Mouse (Mus musculus) gonadal fat pad, adult 2 months (tissue): ENCODE measurements around the gene Cped1. TPM values are rescaled to one million over a fixed set of nuclear protein-coding genes. Genes with fewer than 3 reads are reported as not detected.

Source experiments
- DNase-seq: peaks from one replicate; pipeline ENCODE4 v3.0.0-alpha.2; 2012; ENCODE audit warnings: low read depth
- polyA plus RNA-seq: library from polyadenylated mRNA; depleted of rRNA; stranded (reverse); fragments of >200 nt; gene quantifications from 2 replicates; pipeline ENCODE4 v1.2.3, GENCODE M21; 2012

Cped1 gene
- polyA plus RNA-seq, 1 experiment = 31.6 TPM

GRCm38 (mm10) chr6:22000086-22000485 lies 14.4 kb downstream of the Cped1 start:
- DNase-seq = no peak

GRCm38 (mm10) chr6:22000881-22001280 lies 15.2 kb downstream of the Cped1 start:
- DNase-seq = no peak

GRCm38 (mm10) chr6:22001284-22001916 lies 15.7 kb downstream of the Cped1 start:
- DNase-seq = no peak

- DNase-seq = no peak
Measured at GRCm38 (mm10) chr6:22002521-22003199, 16.9 kb downstream of the Cped1 start.

GRCm38 (mm10) chr6:22003200-22003587 lies 17.5 kb downstream of the Cped1 start:
- DNase-seq = no peak

GRCm38 (mm10) chr6:22003959-22004543 lies 18.3 kb downstream of the Cped1 start:
- DNase-seq = no peak

GRCm38 (mm10) chr6:22008346-22008745 lies 22.6 kb downstream of the Cped1 start:
- DNase-seq = no peak

GRCm38 (mm10) chr6:22010258-22010657 lies 24.5 kb downstream of the Cped1 start:
- no peak for DNase-seq

GRCm38 (mm10) chr6:22010761-22011281 lies 25.1 kb downstream of the Cped1 start:
- no peak for DNase-seq

- DNase-seq = no peak
Measured at GRCm38 (mm10) chr6:22011546-22011945, 25.8 kb downstream of the Cped1 start.

GRCm38 (mm10) chr6:22012099-22012498 lies 26.4 kb downstream of the Cped1 start:
- no peak for DNase-seq

GRCm38 (mm10) chr6:22012501-22012900 lies 26.8 kb downstream of the Cped1 start:
- DNase-seq = no peak

- no peak for DNase-seq
Measured at GRCm38 (mm10) chr6:22013394-22013793, 27.7 kb downstream of the Cped1 start.

GRCm38 (mm10) chr6:22014291-22014911 lies 28.7 kb downstream of the Cped1 start:
- DNase-seq = no peak

- no peak for DNase-seq
Measured at GRCm38 (mm10) chr6:22017631-22018030, 31.9 kb downstream of the Cped1 start.

- no peak for DNase-seq
Measured at GRCm38 (mm10) chr6:22018768-22019445, 33.2 kb downstream of the Cped1 start.

GRCm38 (mm10) chr6:22019637-22020036 lies 33.9 kb downstream of the Cped1 start:
- DNase-seq = no peak

- DNase-seq = no peak
Measured at GRCm38 (mm10) chr6:22020696-22021095, 35.0 kb downstream of the Cped1 start.

- DNase-seq = no peak
Measured at GRCm38 (mm10) chr6:22021315-22021714, 35.6 kb downstream of the Cped1 start.

GRCm38 (mm10) chr6:22024168-22024567 lies 38.5 kb downstream of the Cped1 start:
- no peak for DNase-seq

GRCm38 (mm10) chr6:22025584-22026357 lies 40.1 kb downstream of the Cped1 start:
- DNase-seq = no peak
